ENCODE assay signal across 13 mouse cellular contexts in genomic region chr12:27564641-27565306, GRCm38 (mm10).
A peak's percentile ranks its signal among the peaks of the same experiment; 100 is the strongest.
DNase-seq lines count a peak whose midpoint lies in the region; ATAC-seq and TF ChIP-seq lines count a peak whose summit lies in the region.
"Had no signal": no experiment of that assay in that cellular context is flagged by ENCODE, and none has a peak within 500 bp of the region (broad histone marks: within the 10 kb centered on the region; RNA-seq: fewer than 3 reads in every experiment).

No protein-coding gene starts in this region.

- TF ChIP-seq CTCF in hindbrain, postnatal 0 days (IDR thresholded peaks at IDR 0.05; ENCODE audit: low read depth): no peak

- no peak overlapping the region for H3K4me3 ChIP-seq in hindbrain, embryonic 10.5 days
- no peak overlapping the region for H3K4me3 ChIP-seq in hindbrain, embryonic 16.5 days (ENCODE audit: low read length)
- H3K4me3 ChIP-seq in forebrain, embryonic 13.5 days: no peak overlapping the region
- no peak overlapping the region for H3K4me3 ChIP-seq in hindbrain, postnatal 0 days (ENCODE audit: low read length)
- no peak overlapping the region for H3K4me3 ChIP-seq in midbrain, embryonic 16.5 days (ENCODE audit: low read depth, low read length)
- H3K4me3 ChIP-seq in kidney, embryonic 15.5 days (replicated peaks): no peak overlapping the region
- H3K4me3 ChIP-seq: intestine, embryonic 15.5 days; myocyte had no signal

- H3K9me3 ChIP-seq in hindbrain, embryonic 10.5 days: no peaks in the 10 kb centered on the region
- no peaks in the 10 kb centered on the region for H3K9me3 ChIP-seq in hindbrain, embryonic 16.5 days (ENCODE audit: control insufficient read depth, low read length)
- H3K9me3 ChIP-seq in forebrain, embryonic 13.5 days (replicated peaks): no peaks in the 10 kb centered on the region
- no peaks in the 10 kb centered on the region for H3K9me3 ChIP-seq in hindbrain, postnatal 0 days (ENCODE audit: low read length)
- H3K9me3 ChIP-seq in midbrain, embryonic 16.5 days (replicated peaks; ENCODE audit: control insufficient read depth, low read length, poor library complexity, severe bottlenecking): no peaks in the 10 kb centered on the region
- H3K9me3 ChIP-seq in kidney, embryonic 15.5 days (replicated peaks): no peaks in the 10 kb centered on the region
- H3K9me3 ChIP-seq: intestine, embryonic 15.5 days had no signal

- WGBS in hindbrain, embryonic 10.5 days: 49% methylated on average over 5 of the region's 5 CpGs
- 25% methylated on average over 5 of the region's 5 CpGs for WGBS in hindbrain, embryonic 16.5 days
- 20% methylated on average over 5 of the region's 5 CpGs for WGBS in forebrain, embryonic 13.5 days
- 31% methylated on average over 5 of the region's 5 CpGs for WGBS in hindbrain, postnatal 0 days
- 12% methylated on average over 5 of the region's 5 CpGs for WGBS in midbrain, embryonic 16.5 days
- 68% methylated on average over 5 of the region's 5 CpGs for WGBS in kidney, embryonic 15.5 days

- H3K4me1 ChIP-seq in hindbrain, embryonic 10.5 days (replicated peaks): peaks cover 53% of the 10 kb centered on the region
- peaks cover 12% of the 10 kb centered on the region for H3K4me1 ChIP-seq in hindbrain, embryonic 16.5 days (ENCODE audit: control insufficient read depth, insufficient read depth, low read depth, low read length)
- peaks cover 48% of the 10 kb centered on the region for H3K4me1 ChIP-seq in forebrain, embryonic 13.5 days
- H3K4me1 ChIP-seq in hindbrain, postnatal 0 days (ENCODE audit: insufficient read depth, low read length): peaks cover 13% of the 10 kb centered on the region
- peaks cover 31% of the 10 kb centered on the region for H3K4me1 ChIP-seq in midbrain, embryonic 16.5 days (ENCODE audit: control insufficient read depth, insufficient read depth, low read length)
- H3K4me1 ChIP-seq in kidney, embryonic 15.5 days: 0 out of 2 replicates have a peak, but pooled peaks cover 4% of the 10 kb centered on the region
- H3K4me1 ChIP-seq: intestine, embryonic 15.5 days had no signal

- H3K27ac ChIP-seq in hindbrain, embryonic 10.5 days: peak overlapping the region; percentile 90
- no peak overlapping the region for H3K27ac ChIP-seq in hindbrain, embryonic 16.5 days (ENCODE audit: low read depth, low read length)
- H3K27ac ChIP-seq in forebrain, embryonic 13.5 days: peak overlapping the region; percentile 95
- H3K27ac ChIP-seq in hindbrain, postnatal 0 days: 0 out of 2 replicates have a peak overlapping the region, but pooled peaks have one; percentile 16
- H3K27ac ChIP-seq in midbrain, embryonic 16.5 days (ENCODE audit: low read length): peak overlapping the region; percentile 98
- no peak overlapping the region for H3K27ac ChIP-seq in kidney, embryonic 15.5 days
- H3K27ac ChIP-seq: intestine, embryonic 15.5 days; macrophage had no signal

- H3K9ac ChIP-seq in hindbrain, embryonic 16.5 days (ENCODE audit: low read depth, low read length): no peak overlapping the region
- 0 out of 2 replicates have a peak overlapping the region, but pooled peaks have one; percentile 27 for H3K9ac ChIP-seq in forebrain, embryonic 13.5 days
- no peak overlapping the region for H3K9ac ChIP-seq in hindbrain, postnatal 0 days (replicated peaks; ENCODE audit: low read length)
- no peak overlapping the region for H3K9ac ChIP-seq in midbrain, embryonic 16.5 days (ENCODE audit: low read depth, low read length)
- H3K9ac ChIP-seq in kidney, embryonic 15.5 days: no peak overlapping the region
- H3K9ac ChIP-seq: intestine, embryonic 15.5 days had no signal

- H3K27me3 ChIP-seq in hindbrain, embryonic 10.5 days (ENCODE audit: insufficient read depth, poor library complexity, severe bottlenecking): no peaks in the 10 kb centered on the region
- no peaks in the 10 kb centered on the region for H3K27me3 ChIP-seq in hindbrain, embryonic 16.5 days (replicated peaks; ENCODE audit: control insufficient read depth, insufficient read depth, low read length)
- H3K27me3 ChIP-seq in forebrain, embryonic 13.5 days: no peaks in the 10 kb centered on the region
- H3K27me3 ChIP-seq in hindbrain, postnatal 0 days (ENCODE audit: insufficient read depth, low read length): no peaks in the 10 kb centered on the region
- H3K27me3 ChIP-seq in midbrain, embryonic 16.5 days (ENCODE audit: control insufficient read depth, insufficient read depth, low read depth, low read length): no peaks in the 10 kb centered on the region
- no peaks in the 10 kb centered on the region for H3K27me3 ChIP-seq in kidney, embryonic 15.5 days
- H3K27me3 ChIP-seq: intestine, embryonic 15.5 days had no signal

- no peak for ATAC-seq in hindbrain, embryonic 16.5 days
- ATAC-seq in forebrain, embryonic 13.5 days: no peak; the same call in 1 of the 2 replicates
- no peak for ATAC-seq in hindbrain, postnatal 0 days
- 0 out of 2 replicates have a peak, but pooled peaks have one; percentile 56 for ATAC-seq in midbrain, embryonic 16.5 days
- ATAC-seq in kidney, embryonic 15.5 days (replicated peaks; ENCODE audit: low FRiP score): no peak
- ATAC-seq: intestine, embryonic 15.5 days had no signal

- peak; percentile 7 for DNase-seq in hindbrain, embryonic 10.5 days (ENCODE audit: low spot score)
- no peak for DNase-seq in hindbrain, postnatal 0 days (ENCODE audit: low spot score)
- no peak for DNase-seq in cerebellum, postnatal 14 days
- DNase-seq in right cerebral cortex, postnatal 14 days: no peak
- DNase-seq: adrenal gland, postnatal 10 days; thymus, adult 2 months had no signal

- H3K4me2 ChIP-seq in hindbrain, embryonic 16.5 days (ENCODE audit: low read length): no peak overlapping the region
- no peak overlapping the region for H3K4me2 ChIP-seq in forebrain, embryonic 13.5 days
- H3K4me2 ChIP-seq in hindbrain, postnatal 0 days (ENCODE audit: low read depth, low read length): no peak overlapping the region
- no peak overlapping the region for H3K4me2 ChIP-seq in midbrain, embryonic 16.5 days (ENCODE audit: low read length)
- H3K4me2 ChIP-seq in kidney, embryonic 15.5 days: no peak overlapping the region
- H3K4me2 ChIP-seq: intestine, embryonic 15.5 days had no signal

- H3K36me3 ChIP-seq in hindbrain, embryonic 10.5 days: no peaks in the 10 kb centered on the region
- H3K36me3 ChIP-seq in hindbrain, embryonic 16.5 days (ENCODE audit: control insufficient read depth, insufficient read depth, low read length): no peaks in the 10 kb centered on the region
- no peaks in the 10 kb centered on the region for H3K36me3 ChIP-seq in forebrain, embryonic 13.5 days (ENCODE audit: poor library complexity, severe bottlenecking)
- no peaks in the 10 kb centered on the region for H3K36me3 ChIP-seq in hindbrain, postnatal 0 days (ENCODE audit: insufficient read depth, low read length)
- H3K36me3 ChIP-seq in midbrain, embryonic 16.5 days (ENCODE audit: control insufficient read depth, insufficient read depth, low read length): no peaks in the 10 kb centered on the region
- no peaks in the 10 kb centered on the region for H3K36me3 ChIP-seq in kidney, embryonic 15.5 days
- H3K36me3 ChIP-seq: intestine, embryonic 15.5 days had no signal

Comparison
In these comparisons a context has a peak if more than half of its experiments do, and no peak if none do; other contexts are left out.
1. H3K27ac ChIP-seq: peak in hindbrain, embryonic 10.5 days (single experiment), forebrain, embryonic 13.5 days (single experiment), hindbrain, postnatal 0 days (single experiment) and midbrain, embryonic 16.5 days (single experiment); none in hindbrain, embryonic 16.5 days (single experiment) and kidney, embryonic 15.5 days (single experiment).